Mouse (Mus musculus) embryonic facial prominence, embryonic 11.5 days (tissue): ENCODE measurements around the gene Os9. TPM values are rescaled to one million over a fixed set of nuclear protein-coding genes. Genes with fewer than 3 reads are reported as not detected.
"Not testable (repeated sequence)": the region's sequence is repeated elsewhere in the genome, so short reads cannot be mapped to it uniquely, and the experiment has no call there.

Experiments
- ATAC-seq: fragments of 200-750 bp; cut with Nextera tagmentation; replicated peaks from 2 replicates; pipeline ENCODE4 v1.8.0; 2017; ENCODE audit warnings: low read depth; ENCODE audit not compliant: insufficient number of reproducible peaks, low FRiP score, low TSS enrichment
- DNase-seq: peaks from one replicate; pipeline ENCODE4 v3.0.0-alpha.2; 2015; ENCODE audit warnings: low spot score
- H3K27ac ChIP-seq: fragments of 300-500 bp; sonication (generic); replicated peaks from 2 replicates; pipeline ENCODE4 v1.5.1; 2014; ENCODE audit warnings: mild to moderate bottlenecking, low read depth, low read length, control low read depth
- H3K27me3 ChIP-seq: fragments of 300-500 bp; sonication (generic); 2 replicates; pipeline ENCODE4 v1.6.1; 2014; ENCODE audit warnings: mild to moderate bottlenecking, low read length, moderate library complexity, mixed read lengths; ENCODE audit not compliant: control insufficient read depth, insufficient read depth
- H3K36me3 ChIP-seq: fragments of 300-500 bp; sonication (generic); replicated peaks from 2 replicates; pipeline ENCODE4 v1.6.1; 2014; ENCODE audit warnings: low read depth, mild to moderate bottlenecking, low read length, moderate library complexity, mixed read lengths; ENCODE audit not compliant: control insufficient read depth, insufficient read depth
- H3K4me1 ChIP-seq: fragments of 300-500 bp; sonication (generic); 2 replicates; pipeline ENCODE4 v1.6.1; 2014; ENCODE audit warnings: low read length, mixed read lengths; ENCODE audit not compliant: control insufficient read depth, insufficient read depth
- H3K4me2 ChIP-seq: fragments of 300-500 bp; sonication (generic); 2 replicates; pipeline ENCODE4 v1.6.1; 2014; ENCODE audit warnings: low read depth, mild to moderate bottlenecking, control low read depth, low read length, moderate library complexity
- H3K4me3 ChIP-seq: fragments of 300-500 bp; sonication (generic); 2 replicates; pipeline ENCODE4 v1.5.1; 2014; ENCODE audit warnings: low read depth, low read length, control low read depth
- H3K9ac ChIP-seq: fragments of 300-500 bp; sonication (generic); replicated peaks from 2 replicates; pipeline ENCODE4 v1.6.1; 2014; ENCODE audit warnings: mild to moderate bottlenecking, control low read depth, low read length
- H3K9me3 ChIP-seq: fragments of 300-500 bp; sonication (generic); replicated peaks from 2 replicates; pipeline ENCODE4 v1.6.1; 2016; ENCODE audit warnings: mild to moderate bottlenecking, low read length, inconsistent platforms, mixed read lengths; ENCODE audit not compliant: control insufficient read depth
- WGBS: fragments of 180-500 bp; shearing (Covaris S2); extraction: QIAGEN DNeasy Blood & Tissue Kit; methylation state at CpG from one replicate; pipeline ENCODE4 v1.1.7; 2014; 5-methylcytosine and 5-hydroxymethylcytosine counted together
- polyA plus RNA-seq: library from polyadenylated mRNA; unstranded; fragments of >200 nt; fragmentation: Nextera tagmentation; extraction: Ambion mirVana; gene quantifications from 2 replicates; pipeline ENCODE4 v1.2.1, GENCODE M21; 2014

Gene Os9
- polyA plus RNA-seq, 1 experiment from 2014 or later = 29.5 TPM

DNA sequence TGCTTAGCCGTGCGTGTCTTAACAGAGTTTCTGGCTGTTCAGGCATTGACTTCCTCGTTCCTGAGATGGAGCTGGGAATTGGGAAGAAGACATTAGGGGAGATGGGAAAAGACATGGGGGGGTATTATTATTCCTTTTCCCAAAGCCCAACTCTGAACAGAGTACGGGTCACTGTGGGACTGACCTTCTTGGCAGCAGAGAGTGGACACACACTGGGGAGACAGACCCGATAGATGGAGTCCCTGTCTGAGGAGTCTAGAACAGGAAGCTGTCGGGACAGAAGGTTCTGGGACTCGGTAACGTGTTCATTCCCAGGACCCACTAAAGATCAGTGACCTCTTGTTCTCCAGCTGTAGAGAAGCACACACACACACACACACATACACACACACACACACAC, 45.3 kb downstream of the Os9 start:
- H3K4me1 ChIP-seq = peaks cover 4% of the 10 kb centered on the region
- ATAC-seq (no peak), DNase-seq (no peak)
- no peak overlapping the region for H3K9ac ChIP-seq
- peaks cover 23% of the 10 kb centered on the region for H3K27me3 ChIP-seq
- no peak overlapping the region for H3K4me3 ChIP-seq
- no peak overlapping the region for H3K4me2 ChIP-seq
- H3K36me3 ChIP-seq = no peaks in the 10 kb centered on the region
- no peaks in the 10 kb centered on the region for H3K9me3 ChIP-seq
- WGBS = 77% methylated on average over 8 of the region's 8 CpGs
- H3K27ac ChIP-seq = no peak overlapping the region

DNA sequence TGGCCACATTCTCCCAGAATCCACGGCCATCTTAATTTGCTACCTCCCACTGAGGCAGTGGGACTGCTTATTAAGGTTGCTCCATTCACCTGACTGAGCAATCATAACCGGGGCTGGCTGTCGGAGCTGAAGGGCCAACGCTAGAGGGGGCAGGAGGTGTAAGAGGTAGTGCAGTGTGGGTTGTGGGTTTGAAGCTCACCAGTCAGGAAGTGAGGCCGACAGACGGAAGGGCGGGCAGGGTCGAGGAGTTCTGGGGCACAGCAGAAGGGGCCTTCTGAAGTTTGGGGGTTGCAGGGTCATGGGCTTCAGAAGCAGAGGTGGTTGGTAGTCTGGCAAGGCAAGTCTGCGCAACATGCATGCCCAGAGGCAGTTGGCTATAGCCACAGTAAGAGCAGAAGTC, 45.9 kb downstream of the Os9 start, which contains the start of gene Agap2:
TSS of gene Agap2 (plus strand) at position 205 of the 400 bp plus-strand sequence.
- Histone ChIP-seq H3K9ac (no peak within 1 kb of the TSS), H3K27me3 (peaks cover 18% of the 10 kb centered on the region), H3K4me2 (no peak within 1 kb of the TSS), H3K4me1 (peaks cover 4% of the 10 kb centered on the region), H3K4me3 (no peak within 1 kb of the TSS), H3K9me3 (no peaks in the 10 kb centered on the region), H3K36me3 (no peaks in the 10 kb centered on the region), H3K27ac (no peak within 1 kb of the TSS)
- ATAC-seq = no peak
- WGBS = 63% methylated on average over 9 of the region's 9 CpGs
- DNase-seq = no peak

DNA sequence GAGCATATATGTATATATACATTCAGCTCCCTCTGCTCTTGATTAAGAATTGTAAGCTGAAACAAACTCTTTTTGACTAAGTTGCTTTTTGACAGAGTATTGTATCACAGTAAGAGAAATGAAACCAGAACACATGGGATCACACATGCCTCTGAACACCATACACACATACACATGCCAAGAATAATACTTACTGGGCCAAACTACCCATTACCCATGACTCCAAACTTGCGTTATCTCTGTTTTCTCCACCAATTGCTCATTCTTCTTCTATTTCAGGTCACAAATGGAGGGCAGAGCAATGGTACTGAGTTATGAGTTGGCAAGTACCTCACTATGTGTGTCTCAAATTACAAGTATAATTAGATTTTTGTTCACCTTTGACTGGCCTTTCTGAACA, 47.0 kb downstream of the Os9 start:
- Histone ChIP-seq H3K9me3 (no peaks in the 10 kb centered on the region), H3K27ac (no peak overlapping the region), H3K4me2 (no peak overlapping the region), H3K27me3 (peaks cover 7% of the 10 kb centered on the region), H3K4me3 (no peak overlapping the region), H3K4me1 (peaks cover 2% of the 10 kb centered on the region; the same call in 1 of the 2 replicates), H3K36me3 (no peaks in the 10 kb centered on the region), H3K9ac (no peak overlapping the region)
- 95% methylated on average over 1 of the region's 1 CpGs for whole genome bisulfite sequencing
- DNase-seq = no peak
- no peak for ATAC-seq

DNA sequence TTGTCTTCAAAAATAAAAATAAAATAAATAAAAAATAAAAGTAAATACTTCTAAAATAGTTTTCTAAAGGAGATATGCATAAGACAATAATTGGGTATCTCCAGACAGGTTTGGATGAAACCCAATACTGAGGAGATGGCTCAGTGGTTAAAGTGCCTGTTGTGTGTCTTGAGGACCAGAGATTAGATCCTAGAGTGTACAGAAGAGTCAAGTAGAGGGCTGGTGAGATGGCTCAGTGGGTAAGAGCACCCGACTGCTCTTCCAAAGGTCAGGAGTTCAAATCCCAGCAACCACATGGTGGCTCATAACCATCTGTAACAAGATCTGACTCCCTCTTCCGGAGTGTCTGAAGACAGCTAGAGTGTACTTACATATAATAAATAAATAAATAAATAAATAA, 48.0 kb downstream of the Os9 start:
- not testable (repeated sequence) for H3K27me3 ChIP-seq, H3K9ac ChIP-seq, H3K4me2 ChIP-seq, DNase-seq, H3K4me1 ChIP-seq, ATAC-seq, H3K36me3 ChIP-seq, H3K27ac ChIP-seq, H3K4me3 ChIP-seq, H3K9me3 ChIP-seq
- 77% methylated on average over 2 of the region's 2 CpGs for WGBS

DNA sequence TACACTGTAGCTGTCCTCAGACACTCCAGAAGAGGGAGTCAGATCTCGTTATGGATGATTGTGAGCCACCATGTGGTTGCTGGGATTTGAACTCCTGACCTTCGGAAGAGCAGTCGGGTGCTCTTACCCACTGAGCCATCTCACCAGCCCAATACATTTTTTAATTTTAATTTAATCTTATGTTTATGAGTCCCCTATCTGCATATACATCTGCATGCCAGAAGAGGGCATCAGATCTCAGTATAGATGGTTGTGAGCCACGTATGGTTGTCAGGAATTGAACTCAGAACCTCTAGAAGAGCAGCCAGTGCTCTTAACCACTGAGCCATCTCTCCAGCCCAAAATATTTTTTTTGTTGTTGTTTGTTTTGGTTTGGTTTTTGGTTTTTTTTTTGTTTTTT, 48.7 kb downstream of the Os9 start:
- not testable (repeated sequence) for ATAC-seq
- 86% methylated on average over 4 of the region's 4 CpGs for WGBS

DNA sequence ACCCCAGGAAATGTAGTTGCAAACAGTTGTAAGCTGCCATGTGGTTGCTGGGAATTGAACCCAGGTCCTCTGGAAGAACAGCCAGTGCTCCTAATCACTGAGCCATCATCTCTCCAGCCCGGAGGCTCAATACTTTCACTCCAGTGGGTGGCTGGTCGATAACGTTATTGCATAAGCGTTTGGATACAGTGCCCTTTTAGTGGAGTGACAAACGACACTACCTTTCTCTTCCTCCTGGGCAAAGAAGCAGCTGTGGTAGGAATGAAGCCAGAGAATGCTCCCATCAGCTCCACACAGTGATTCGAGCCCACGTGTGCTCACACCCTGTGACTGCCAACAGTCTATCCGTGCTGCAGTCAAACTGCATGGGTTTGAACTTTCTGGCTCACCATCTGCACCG, 49.7 kb downstream of the Os9 start:
- Histone ChIP-seq H3K4me2 (peak overlapping the region; percentile 57), H3K27ac (no peak overlapping the region), H3K4me1 (no peaks in the 10 kb centered on the region; the same call in 1 of the 2 replicates), H3K36me3 (peaks cover 14% of the 10 kb centered on the region), H3K4me3 (peak overlapping the region; percentile 58), H3K27me3 (no peaks in the 10 kb centered on the region; the same call in 1 of the 2 replicates), H3K9me3 (no peaks in the 10 kb centered on the region), H3K9ac (peak overlapping the region; percentile 67)
- ATAC-seq (no peak), DNase-seq (no peak)
- WGBS = 77% methylated on average over 9 of the region's 9 CpGs

More for the DNA sequence above, 48.7 kb downstream of the Os9 start:
- H3K9ac ChIP-seq, DNase-seq, H3K4me3 ChIP-seq, H3K36me3 ChIP-seq, H3K27ac ChIP-seq, H3K9me3 ChIP-seq, H3K27me3 ChIP-seq, H3K4me2 ChIP-seq, H3K4me1 ChIP-seq: not testable (repeated sequence)

DNA sequence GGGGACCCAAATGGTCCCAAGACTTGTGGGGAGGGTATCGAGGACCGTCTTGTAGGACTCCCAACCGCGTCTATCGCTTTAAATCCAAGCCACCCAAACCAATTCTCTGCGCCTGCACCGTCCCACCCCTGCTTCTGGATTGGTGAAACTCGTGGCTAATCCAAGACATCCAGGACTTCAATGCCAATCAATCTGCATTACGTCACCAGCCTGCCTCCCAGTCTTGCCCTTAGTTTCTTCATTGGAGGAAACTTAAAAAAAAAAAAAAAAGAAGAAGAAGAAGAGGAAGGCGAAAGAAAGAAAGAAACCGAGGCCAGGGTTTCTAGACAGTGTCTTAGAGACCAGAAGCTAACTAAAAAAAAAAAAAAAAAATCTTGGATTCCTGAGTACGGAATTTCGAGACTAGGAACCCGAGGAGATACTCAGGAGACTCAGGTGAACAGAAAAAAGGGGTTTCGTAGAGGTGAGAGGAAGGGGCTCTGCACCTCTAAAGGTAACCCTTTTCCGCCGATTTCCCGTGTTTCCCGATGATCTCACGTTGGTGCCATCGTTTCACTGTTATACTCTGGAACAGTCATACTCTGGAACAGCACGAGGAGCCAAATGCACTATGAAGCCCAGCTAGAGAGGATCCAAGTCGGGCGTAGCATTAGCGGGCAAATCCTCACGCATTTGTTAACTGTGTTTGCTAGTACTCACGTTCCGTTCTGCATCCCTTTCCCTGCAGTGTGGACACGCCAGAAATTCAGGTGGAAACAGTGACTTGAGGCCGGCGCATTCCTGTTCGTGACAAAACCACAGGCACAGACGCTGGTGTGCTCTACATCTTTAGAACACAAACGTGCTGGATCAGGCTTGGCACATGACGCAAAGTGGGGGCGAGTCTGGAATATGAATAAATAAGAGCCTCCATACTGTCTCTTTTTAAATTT, 50.5 kb downstream of the Os9 start, which contains the start of gene Tspan31:
TSS of gene Tspan31 (minus strand) at position 75 of the 932 bp plus-strand sequence.
- peak within 1 kb of the TSS; percentile 67 for H3K9ac ChIP-seq

More for the DNA sequence above, 50.5 kb downstream of the Os9 start, which contains the start of gene Tspan31:
- H3K9me3 ChIP-seq = no peaks in the 10 kb centered on the region
- DNase-seq (peak; percentile 97), ATAC-seq (peak; percentile 85)
- no peaks in the 10 kb centered on the region; the same call in 1 of the 2 replicates for H3K4me1 ChIP-seq
- 3% methylated on average over 36 of the region's 36 CpGs for WGBS
- H3K4me3 ChIP-seq = peak within 1 kb of the TSS; percentile 58
- H3K36me3 ChIP-seq = peaks cover 17% of the 10 kb centered on the region
- H3K27me3 ChIP-seq = no peaks in the 10 kb centered on the region; the same call in 1 of the 2 replicates
- H3K27ac ChIP-seq = peak within 1 kb of the TSS; percentile 75
- H3K4me2 ChIP-seq = peak within 1 kb of the TSS; percentile 90
